Mouse (Mus musculus) ovary, postnatal 14 days (tissue): Measurements from ENCODE around the gene Fat3.

Source experiments
- DNase-seq: peaks from one replicate; pipeline ENCODE4 v3.0.0; 2022; ENCODE audit warnings: low spot score

The Fat3 gene

DNA sequence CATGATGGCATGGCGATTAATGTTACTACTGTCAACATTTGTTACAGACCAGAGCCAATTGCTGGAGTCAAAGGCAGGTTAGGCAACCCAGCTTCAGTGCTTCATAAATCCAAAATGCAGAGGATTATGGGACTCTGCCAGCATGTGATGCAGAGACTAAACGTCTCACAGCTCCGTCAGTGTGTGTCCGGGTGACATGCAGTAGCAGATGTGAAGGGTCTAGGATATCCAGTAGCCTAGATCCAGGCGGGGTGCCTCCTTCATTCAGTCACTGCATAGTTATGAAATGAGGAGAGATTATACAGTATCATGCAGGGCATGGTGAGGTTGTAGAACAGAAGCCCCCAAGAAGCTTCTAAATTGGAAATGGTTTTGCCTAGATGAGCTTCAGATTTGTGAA is 379.3 kb downstream of the Fat3 start:
- no peak for DNase-seq

DNA sequence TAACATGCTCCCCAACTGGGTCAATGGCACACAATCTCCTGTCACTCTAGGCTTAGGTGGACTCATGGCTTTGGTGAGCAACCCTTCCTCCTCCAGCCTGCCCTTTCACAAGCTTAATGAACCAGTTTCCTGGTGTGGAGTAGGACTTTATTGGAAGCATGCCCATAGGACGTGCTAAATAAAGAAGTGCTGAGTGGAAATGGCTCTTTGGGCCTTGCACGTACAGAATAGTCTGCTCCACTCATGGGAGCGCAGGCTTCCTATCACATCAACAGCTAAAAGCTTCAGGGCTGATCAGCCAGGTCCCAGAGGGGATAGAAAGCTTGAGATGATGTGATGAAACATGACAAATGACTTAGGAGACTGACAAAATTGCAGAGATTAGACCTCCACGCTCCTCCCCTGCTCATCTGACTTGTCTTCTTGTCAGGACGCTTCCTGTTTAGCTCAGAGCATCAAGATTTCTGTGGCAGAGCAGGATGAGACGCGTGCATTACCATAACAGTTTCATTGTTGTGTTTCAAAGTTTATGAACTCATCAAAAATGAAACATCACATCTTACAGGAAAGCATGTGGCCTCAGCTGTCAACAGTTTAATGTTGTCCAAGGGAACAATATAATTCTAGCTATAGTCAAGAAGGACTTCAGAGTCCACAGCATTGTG is 386.1 kb downstream of the Fat3 start:
- no peak for DNase-seq

DNA sequence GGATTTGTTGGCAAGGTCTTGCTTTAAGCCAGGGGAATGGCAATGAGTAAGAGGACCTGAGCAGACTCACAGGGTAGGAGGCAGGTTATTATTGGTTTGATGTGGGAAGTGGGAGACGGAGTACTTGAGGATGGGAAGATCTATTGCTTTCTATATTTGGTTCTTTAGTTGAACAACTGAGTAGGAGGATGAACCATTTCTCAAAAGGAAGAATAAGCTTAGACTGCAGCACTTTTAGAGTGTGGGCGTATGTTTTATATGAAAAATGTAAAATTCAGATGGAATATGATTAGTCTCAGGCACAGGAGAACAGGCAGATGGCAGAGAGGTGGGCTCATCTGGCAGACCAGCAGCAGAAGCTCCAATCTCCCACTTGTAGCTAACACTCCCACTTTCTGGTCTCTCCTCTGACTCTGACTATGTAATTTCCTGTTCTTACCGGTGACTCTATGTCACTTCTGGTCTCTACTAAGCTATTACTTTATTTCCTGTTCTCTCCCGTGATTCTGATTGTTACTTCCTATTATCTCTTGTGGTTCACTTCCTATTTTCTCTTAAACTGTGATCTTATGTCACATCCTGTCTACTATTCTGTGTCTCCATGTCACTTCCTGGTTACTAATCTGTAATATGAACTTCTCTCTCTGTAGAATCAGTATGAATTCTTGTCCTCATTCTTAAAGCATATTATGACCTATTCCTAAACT is 387.0 kb downstream of the Fat3 start:
- no peak for DNase-seq

DNA sequence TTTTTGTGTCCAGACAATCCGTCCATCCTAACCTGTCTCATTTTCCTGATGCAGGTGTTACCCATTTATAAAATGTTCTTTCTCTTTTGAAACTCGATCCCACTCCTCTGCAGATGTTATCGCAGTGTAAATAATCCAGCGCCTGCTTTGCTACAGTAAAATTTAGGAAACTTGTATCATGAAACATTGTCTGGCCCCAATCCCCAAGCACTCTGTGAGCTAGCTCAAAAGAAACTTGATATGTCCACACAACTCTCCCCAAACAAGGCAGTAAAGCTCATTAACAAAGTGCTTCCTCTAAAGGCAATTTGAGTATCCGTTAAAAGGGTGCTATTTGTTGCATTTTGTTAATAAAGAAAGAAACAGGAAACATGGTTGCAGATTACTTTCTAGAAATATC is 393.2 kb downstream of the Fat3 start:
- no peak for DNase-seq

DNA sequence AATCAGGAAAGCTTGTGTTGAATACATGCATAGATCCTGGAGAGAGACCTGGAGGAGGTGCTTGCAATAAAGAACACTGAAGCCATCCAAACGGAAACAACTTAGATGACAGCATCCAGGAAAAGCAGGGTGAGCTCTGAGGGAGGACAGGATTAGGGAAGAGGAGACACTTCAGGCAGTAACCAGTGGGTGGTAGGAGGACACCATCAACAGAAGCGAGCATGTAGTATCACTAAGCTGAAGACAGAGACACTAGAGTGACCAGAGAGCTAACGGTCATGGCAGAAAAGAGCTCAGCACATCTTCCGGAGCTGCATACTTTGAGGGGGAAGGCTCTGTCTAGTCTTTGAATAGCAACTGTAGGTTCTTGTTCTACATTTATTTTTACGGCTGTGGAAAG is 393.7 kb downstream of the Fat3 start:
- DNase-seq = no peak

DNA sequence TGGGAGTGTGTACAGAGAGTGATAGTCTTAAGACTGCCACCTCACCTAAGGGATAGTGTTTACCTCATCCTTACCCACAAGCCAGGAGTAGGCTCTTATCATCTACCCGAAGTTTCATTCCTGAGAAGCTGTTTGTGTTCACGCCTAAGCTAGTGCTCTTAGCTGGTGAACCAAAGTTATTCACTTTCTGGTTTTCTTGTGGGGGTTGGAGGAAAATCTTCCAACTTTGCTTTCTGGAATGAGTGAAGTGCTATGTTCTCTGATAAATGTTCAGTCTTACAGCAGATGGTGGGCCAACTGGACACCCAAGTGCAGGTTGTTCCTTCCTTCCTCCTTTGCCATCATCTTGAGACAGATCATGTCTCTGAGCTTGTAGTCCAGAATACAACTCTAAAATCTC is 402.5 kb downstream of the Fat3 start:
- no peak for DNase-seq

DNA sequence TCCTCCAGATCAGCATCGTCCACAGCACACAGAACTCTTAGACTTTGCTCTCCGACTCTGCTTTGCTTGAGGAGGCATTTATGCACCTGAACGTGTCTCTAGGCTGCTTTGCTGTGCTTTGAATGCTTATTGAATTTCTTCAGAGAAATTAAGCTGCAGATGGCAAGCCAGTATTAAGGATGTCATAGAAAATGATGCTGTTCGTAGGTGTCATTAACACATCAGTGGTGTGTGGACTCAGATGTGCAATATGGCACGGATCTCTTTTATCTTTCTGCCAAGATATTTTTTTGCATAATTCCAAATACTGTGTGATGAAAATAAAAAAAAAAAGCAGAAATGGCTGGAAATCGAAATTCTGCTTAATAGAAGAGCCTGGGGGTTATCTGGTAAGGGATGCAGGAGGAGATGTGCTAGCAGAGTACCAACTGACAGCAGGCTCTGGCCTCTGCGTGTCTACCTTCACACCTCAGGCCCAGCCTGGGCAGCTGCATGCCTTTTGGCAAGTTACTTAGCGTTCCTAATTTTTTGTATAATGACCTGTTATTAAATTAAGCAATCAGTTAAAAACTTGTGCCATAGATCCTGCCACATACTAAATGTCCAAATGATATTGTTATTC is 407.9 kb downstream of the Fat3 start:
- no peak for DNase-seq

DNA sequence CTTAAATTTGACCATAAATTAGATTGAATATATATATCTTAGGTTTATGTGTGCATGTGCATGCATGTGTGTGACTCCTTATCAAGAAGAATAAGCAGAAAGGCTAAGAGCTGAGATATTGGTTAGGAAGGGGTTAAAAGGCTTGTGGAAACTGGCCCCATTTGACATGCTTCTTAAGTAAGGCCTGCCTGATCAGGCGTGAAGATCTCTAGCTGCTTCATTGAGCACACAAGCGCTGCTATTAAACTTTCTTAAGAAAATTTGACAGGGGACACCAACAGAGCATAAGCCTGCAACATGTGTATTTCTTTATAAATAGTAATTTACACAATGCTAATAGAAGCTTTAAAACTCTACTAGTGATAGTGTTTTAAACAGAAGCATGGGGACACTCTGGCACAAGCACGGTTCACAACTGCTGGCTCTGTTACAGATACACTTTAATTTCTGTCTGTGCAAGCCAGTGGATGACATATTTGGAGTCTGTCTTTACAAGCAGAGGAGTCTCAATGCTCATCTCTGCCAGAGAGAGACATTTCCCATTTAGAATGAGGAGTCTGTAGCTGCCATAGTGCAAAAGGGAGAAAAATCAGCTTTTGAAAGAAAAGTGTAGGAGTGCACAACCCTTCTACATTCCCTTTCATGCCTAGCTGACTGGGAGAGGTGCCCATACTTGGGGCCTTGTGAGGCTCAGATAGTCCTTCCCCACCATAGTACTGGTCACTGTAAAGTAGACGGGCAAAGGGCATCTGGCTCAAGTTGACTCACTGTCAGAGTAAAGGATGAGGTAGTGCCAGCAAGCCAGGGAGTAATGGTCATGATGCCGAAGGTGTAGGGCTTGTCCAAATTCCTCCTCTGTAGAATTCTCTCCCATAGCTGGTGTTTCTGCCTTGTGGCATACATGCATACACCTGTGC is 408.8 kb downstream of the Fat3 start:
- DNase-seq = no peak

DNA sequence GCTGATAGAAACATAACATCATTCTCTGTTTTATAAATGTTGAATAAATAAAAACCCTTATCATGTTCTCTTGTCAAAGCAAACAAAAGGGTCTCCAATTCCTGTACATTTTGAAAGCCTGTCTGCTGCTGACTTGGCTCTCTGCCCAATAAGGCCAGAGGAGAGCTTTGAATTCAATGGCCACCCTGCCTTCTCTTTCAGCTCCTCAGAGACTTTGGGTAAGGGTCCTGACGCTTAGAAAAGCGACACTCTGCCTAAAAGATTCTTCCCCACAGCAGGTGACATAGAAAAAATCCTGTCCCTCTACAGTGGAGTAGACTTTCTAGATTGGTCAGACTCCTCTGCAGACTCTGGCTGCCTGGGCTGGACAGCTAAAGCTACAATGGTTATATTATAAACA is 421.8 kb downstream of the Fat3 start:
- DNase-seq = no peak

DNA sequence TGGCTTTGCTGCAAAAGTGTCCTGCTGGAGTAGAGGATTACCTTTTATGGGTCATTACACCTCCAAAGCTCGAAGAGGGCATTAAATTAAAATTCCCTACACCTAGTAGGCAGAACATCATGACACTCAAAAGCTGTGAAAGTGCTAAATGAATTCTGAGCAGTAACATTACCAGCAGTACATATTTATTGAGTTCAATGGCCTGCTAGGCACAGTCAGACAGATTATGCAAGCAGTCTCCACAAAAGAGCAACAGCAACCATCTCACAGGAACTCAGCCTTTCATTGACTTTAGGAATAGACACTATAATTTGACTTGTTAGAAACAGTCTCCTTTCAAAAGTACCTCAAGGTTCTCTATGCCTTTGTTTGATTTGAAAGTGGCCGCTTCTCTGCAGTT is 426.4 kb downstream of the Fat3 start:
- no peak for DNase-seq

DNA sequence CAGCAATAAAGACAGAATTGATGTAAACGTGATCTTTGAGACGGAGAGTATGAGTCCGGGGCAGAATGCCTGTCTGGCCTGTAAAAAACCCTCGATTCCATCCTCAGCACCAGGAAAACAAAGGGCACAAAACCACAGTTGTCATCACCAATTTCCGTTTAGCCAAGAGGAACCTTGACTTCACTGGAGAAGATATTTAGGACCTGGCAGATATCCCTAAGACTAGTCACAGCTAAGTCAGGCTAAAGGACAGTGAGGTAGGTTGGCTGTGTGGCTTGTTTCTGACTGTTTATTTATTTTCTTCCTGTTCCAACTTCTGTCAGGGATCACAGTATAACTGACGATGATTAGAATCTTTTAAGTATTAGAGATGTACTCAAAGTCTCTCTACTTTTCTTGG is 427.0 kb downstream of the Fat3 start:
- DNase-seq = no peak

DNA sequence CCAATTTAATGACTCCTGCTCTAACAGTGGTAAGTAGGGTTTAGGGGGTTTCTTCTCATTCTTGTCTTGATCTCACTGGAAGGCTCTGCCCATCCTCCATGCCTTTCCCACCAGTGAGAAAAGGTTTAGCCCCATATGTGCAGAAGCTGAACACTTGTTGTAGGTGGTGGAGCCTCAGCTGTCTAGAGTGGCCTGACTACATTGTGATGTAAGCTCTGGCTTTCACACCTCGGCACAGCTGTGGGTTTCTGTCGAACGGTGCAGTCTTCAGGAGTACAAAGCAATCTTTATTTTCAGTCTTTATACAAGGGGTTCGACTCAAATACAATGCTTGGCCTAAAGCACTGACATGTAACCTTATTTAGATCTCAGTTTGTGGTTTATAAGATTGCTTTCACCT is 437.6 kb downstream of the Fat3 start:
- DNase-seq = no peak

DNA sequence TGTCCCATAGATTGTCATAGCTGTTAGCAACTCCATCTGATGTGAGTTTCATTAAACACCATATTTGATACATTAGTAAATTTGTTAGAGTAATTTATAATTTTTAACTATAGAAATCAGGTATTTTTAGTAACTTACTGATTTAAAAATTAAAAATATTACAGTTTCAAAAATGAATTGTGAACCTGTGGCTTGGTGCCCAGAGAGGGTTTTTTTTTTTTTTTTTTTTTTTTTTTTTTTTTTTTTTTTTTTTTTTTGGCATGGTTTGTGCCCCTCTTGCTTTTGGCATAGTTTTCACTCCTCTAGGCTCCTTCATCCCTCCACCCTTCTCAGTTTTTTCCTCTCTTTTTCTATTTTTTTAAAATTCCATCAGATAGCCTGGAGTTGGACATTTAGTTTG is 438.6 kb downstream of the Fat3 start:
- DNase-seq = no peak

DNA sequence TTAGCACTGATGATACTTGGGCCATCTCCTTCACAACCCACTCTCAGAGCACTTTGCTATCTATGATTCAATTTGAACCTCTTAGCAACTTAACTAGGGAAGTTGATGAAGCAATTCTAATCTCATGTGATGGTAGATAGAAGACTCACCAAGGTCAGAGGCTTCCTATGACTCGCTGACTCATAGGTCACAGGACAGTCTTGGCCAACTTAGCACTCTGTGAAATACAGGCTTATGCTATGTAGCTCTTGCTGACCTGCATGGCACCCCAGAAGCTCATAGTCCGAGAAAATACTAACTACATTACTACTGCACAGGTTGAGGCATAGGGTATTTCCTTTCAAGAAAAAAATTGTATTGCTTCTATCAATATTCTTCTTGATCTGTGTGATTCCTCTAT is 454.4 kb downstream of the Fat3 start:
- DNase-seq = no peak

DNA sequence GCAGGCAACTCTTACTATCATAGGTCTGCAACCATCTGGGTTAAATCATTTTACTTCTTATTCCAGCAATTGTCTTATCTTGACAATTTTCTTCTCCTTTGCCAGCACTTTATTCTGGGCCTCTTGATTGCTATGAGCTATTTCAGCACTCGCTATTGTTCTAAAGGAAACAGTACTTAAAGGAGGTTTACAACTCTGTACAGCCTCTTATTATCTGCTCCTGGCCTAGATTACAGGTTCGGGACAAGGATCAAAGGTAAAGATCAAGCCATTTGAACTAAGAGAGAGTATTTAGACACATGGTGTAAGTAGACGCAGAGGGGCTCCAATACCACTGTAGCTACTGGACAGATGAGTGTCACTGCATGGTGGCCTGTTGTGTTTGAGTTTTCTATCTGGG is 463.7 kb downstream of the Fat3 start:
- no peak for DNase-seq

DNA sequence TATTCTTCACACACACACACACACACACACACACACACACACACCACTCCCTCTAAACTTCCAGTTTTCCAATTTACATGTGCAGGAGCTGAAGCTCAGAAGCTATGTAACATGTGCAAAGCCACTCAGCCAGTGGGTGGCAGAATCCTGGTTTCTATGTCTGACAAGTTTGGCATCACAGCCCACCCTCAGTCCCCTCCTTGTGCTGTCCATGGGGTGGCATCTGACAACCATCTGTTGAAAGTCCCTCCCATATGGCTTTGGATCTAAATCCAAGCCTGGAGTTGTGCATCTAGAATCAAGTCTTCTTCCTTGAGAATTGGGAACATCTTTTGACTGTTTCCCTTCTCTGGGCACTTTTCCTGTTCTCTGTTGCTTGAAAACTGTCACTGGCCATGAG is 464.7 kb downstream of the Fat3 start:
- no peak for DNase-seq

DNA sequence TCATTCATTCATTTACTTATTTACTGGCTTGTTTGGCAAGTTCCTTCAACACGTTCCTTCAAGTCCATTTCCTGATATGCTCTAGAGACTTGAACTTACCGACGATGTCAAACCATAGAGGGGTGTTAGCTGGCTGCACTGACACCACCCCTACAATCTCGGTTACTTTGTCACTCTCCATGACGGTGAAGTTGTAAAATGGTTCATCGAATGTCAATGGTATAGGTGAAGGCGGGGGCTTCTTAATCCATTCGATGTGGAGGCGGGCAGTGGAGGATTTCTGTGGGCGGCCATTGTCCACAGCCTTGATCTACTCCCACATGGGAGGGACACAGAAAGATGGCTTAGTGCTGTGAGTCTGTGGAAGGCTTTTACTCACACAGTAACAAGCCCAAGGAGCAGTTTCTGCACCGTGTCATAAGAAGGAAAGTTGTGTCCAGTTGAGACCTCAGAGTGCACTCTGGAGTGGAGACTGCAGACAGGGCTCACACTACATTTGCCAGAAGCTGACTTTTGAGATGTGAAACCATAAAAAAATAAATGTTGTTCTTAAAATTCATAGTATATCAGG is 471.3 kb downstream of the Fat3 start:
- DNase-seq = no peak

DNA sequence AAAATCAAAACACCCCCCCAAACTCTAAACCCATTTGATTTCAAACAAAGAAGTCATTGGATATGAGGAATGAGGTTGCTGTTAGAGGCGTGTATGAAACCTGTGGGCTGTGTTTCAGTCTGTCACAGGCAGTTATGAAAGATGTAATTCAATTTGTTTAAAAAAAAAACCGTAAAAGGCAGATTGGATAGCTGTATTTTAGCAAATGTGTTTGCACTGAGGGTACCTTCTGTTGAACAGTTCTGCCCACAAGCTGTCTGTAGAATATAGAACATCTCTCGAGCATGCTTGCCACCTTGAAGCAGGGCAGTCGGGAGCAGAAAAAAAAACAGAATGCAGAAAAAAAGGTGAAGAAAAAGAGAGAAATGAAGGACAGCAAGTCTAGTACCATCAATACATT is 472.0 kb downstream of the Fat3 start:
- DNase-seq = no peak

DNA sequence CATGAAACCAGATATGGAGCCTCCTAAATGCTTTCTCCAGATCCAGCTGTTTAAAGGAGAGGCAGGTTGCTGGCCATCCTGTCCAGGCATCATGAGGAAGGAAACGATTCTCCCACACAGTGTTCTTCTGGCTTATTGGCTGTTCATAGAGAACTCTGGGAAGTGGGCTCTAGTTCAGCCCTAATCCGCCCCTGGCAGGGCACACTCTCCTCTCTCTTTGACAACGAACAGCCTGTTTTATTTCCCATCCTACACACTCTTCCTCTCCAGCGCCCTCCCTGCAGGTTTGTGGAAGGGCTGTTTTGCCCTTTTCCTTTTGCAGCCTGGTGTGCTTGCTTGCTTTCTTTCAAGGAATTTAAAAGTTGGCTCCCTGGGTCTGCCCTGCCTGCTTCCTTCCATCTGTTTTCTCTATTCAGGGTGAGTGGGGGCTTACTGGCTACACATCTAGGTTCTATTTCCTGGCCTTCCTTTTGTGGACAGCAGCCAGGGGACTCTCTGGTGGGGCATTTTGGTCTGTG is 472.6 kb downstream of the Fat3 start:
- DNase-seq = no peak

DNA sequence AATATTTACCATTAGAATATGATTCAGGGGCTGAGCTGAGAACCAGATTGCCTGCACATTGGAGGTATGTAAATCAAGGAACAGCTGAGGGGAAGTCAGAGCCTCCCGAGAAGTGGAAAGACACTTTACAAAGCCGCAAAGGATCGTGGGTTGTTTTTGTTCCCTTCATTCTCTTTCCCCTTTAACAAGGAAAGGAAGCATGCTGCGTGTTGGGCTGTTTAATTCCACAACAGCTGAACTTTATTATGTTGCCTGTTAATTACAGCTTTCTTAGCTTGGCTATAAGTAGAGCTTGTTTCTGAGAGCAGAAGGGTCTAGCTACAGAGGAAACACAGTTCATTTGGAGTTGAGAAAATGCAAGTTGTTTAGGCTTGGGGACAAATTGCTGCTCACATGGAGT is 475.0 kb downstream of the Fat3 start:
- DNase-seq = no peak

DNA sequence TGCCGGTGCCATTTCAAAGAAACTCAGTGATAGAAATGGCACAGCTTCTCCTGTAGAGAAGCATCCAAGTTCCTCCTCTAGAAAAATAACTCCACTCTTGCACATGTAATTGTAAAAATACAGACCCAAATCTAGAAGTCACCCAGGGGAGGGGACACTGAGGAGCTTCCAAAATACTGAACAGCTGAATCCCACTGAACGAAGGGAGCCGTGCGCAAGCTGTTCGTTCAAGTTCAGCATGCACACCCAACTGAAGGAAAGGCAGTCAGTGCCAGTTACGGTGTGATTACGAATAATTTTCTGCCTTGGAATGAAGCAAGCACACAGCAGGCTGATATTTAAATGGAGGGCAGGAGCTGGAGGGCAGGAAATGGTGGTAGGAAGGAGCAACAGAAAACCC is 476.4 kb downstream of the Fat3 start:
- DNase-seq = no peak

DNA sequence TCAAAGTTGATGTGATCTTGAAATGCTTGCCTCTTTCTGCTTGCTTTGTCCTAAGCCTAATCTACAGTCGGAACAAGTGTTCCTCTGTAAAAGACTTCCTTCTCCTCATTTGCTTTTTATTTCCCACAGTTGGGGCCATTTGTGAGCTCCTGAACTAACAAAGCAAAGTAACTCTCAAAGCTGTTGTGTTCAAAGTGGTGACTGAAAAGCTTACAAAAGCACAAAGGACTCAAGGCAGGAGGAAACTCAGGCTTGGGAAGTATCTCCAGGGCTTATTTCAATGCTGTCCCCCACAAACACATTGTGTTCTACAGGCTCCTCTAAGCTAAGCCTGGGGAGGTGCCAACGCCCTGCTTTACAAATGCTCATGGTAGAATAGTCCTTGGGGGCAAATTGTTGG is 487.0 kb downstream of the Fat3 start:
- no peak for DNase-seq
